Mouse (Mus musculus) frontal cortex, postnatal 36 days (tissue): Measurements from ENCODE around the gene Card19.
A peak's percentile ranks its signal among the peaks of the same experiment; 100 is the strongest.

Source experiments
- DNase-seq, 2 experiments: peaks; one replicate each; pipeline ENCODE4 v3.0.0; 2022; ENCODE audit warnings: low spot score in 2 of 2

The Card19 gene

GRCm38 (mm10) chr13:49172335-49172734 lies 43.5 kb downstream of the Card19 start:
- peak; percentile 76 to 81 for DNase-seq

DNA sequence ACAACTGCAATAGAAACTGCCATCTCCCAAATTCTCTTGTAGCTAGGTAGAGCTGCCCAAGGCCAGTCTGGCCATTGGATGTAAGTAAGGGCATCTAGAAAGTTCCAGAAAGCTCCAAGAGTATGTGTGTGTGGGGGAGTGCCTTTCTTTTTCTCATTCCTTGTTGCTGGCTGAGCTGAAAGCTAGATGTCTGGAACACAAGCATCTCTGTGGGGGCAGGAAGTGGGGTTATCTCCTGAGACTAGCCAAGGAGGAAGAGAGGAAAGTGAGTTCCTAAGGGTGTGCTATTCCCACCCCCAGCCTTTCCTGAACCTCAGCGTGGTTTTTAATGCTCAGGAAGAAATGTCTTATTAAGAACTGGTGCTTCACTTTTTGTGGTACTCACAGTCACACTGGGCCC lies 44.1 kb downstream of the Card19 start:
- peak in 1 of 2 experiments; percentile 21 for DNase-seq

- DNase-seq = peak; percentile 39 to 51
These were observed 45.2 kb downstream of the Card19 start for GRCm38 (mm10) chr13:49170623-49171022.

- DNase-seq = peak; percentile 88 to 89
These were observed 46.2 kb downstream of the Card19 start for GRCm38 (mm10) chr13:49169448-49170207.

DNA sequence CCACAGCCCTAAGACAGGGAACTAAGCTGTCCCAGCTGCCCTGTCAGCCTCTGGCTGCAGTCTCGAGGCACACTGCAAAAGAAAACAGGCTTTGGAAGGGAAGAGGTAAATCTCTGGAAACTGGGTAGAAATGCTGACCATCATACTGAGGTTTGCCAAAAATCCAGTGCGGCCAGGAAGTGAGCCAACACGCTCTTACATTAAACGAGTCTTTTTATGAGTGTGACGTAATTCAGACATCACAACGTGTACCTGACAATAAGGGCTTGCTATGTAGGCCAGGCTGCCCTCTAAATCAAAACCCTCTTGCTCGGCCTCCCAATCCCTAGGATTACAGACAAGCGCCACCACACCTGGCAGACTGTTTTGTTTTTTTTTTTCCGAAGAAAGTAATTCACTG lies 48.8 kb downstream of the Card19 start:
- no peak for DNase-seq

- no peak for DNase-seq
These were observed 52.2 kb downstream of the Card19 start for GRCm38 (mm10) chr13:49163645-49164044.

- no peak for DNase-seq
These were observed 53.1 kb downstream of the Card19 start for GRCm38 (mm10) chr13:49162722-49163121.

DNA sequence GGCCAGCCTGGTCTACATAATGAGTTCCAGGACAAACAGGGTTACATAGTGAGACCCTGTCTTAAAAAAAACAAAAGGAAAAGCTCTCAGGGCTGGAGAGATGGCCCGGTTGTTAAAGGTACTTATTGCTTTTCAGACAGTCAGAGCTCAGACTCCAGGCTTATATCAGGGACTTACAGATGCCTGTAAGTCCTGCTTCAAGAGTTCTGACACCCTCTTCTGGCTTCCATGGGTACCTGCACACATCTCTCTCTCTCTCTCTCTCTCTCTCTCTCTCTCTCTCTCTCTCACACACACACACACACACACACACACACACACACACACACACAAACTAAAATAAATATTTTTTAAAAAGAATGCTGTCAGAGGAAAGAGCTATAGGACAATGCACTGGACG lies 54.6 kb downstream of the Card19 start:
- DNase-seq = no peak

DNA sequence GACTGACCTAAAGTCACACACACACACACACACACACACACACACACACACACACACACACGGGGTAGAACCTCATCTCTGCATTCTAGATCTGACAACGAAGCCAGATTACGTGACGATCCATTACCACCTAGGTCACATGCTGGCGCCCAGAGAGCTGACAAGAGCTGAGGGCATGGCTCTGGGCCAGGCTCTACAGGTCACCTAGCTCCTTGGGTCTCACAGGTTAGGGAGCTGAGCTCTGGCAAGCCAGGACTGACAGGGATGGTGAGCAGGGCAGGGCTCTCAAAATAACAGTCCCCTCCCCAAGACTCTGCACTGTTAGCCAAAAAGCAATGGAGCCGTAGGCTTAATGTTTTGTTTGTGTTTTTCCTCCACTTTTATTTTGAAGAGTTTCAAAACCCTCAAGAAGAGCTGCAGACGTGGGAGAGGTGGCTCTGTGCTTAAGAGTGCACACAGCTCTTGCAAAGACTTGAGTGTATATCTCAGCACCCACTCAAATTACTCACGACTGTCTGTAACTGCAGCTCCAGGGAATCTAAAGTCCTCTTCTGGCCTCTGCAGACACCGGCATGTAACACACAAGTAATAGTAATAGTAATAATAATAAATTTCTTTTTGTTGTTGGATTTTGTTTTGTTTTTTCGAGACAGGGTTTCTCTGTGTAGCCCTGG lies 57.7 kb downstream of the Card19 start:
- no peak for DNase-seq

GRCm38 (mm10) chr13:49156645-49157044 lies 59.2 kb downstream of the Card19 start:
- DNase-seq = no peak

- no peak for DNase-seq
These were observed 61.2 kb downstream of the Card19 start for GRCm38 (mm10) chr13:49154621-49155020.

DNA sequence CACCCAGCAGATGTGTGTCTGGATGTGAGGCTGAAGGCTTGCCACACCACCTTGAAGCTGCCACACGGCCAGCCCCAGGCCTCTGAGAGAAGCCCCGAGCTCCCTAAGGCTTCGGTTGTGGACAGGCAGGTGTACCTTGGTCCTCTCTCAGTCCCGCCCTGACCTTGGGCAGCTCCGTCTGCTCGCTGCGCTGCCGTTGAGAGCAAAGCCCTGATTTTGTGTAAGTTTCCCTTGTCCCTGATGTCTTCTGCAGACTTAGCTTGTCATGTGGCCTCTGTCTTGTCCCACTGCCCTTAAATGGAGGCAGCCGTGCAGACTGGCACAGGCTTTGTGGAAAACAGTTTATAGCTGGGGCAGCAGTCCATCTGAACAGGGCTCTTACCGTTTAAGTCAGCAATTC lies 61.8 kb downstream of the Card19 start:
- no peak for DNase-seq
